Mouse (Mus musculus) retina, adult 2 months (tissue): ENCODE results near the gene Sp6.

Source experiments
- DNase-seq: peaks from one replicate; pipeline ENCODE4 v3.0.0-alpha.2; 2012; ENCODE audit warnings: low read depth, low spot score

The Sp6 gene

DNA sequence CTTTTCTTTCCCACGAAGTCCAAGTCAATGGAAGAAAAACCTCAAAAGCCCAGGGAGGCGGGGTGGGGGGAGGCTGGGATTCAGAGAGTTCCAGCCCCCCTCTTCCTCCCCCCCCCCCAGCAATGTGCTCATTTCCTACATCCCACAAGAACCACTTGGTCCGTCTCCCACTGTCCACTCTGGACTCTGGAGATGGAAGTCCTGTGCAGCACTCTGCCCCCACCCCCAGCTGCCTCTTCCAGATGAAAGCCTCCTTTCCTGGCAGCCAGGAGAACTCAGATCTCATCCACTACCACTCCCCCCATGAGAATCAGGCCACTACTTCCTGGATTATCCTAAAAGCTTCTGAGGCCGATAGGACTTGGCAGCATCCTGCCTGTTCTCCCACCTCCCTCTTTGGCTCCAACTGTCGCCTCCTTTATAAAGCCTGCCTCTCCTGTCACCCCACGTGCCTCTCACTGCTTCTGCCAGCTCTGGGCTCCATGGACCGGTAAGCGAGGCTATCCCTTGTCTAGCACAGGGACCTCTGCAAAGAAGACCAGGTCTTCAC lies at the start of gene Sp6:
Gene Sp6 (plus strand): TSS at position 274 of the 550 bp plus-strand sequence.
- no peak for DNase-seq

DNA sequence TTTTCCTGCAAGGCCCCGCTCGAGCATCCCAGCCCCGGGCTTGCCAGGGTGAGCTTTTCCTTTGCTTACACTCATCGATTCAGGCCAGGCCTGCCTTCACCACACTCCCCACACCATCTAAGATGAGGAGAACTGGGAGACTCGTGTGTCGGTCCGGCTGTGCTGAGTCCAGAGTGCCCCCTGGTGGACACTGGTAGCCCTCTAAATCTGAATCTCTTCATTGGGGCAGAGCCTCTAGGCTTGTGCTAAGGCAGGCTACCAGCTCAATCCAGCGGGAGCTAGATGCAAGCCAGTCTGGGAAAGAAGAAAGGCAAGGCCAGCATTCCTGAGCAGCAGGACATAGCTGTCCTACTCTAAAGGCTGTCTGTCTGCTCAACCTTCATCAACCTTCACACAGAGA lies 49.6 kb upstream of the Sp6 start:
- peak; percentile 64 for DNase-seq

DNA sequence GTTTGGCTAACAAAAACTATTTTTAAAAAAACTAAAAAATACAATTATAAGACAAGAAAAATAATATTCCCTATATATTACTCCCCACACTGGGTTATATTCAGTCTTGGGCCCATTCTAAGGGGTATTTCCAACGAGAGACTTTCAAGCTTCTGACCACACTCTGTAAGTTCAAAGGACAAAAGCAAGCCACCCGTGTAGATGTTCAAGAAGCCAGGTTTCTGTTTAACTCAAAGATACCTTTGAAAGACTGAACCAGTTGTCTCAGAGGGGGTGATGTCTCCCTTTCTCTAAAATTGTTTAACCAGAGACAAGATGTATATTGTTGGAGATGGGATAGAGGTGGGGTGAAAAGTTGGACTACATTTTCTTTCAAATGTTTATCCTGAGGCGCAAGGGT lies 47.0 kb upstream of the Sp6 start:
- DNase-seq = no peak

DNA sequence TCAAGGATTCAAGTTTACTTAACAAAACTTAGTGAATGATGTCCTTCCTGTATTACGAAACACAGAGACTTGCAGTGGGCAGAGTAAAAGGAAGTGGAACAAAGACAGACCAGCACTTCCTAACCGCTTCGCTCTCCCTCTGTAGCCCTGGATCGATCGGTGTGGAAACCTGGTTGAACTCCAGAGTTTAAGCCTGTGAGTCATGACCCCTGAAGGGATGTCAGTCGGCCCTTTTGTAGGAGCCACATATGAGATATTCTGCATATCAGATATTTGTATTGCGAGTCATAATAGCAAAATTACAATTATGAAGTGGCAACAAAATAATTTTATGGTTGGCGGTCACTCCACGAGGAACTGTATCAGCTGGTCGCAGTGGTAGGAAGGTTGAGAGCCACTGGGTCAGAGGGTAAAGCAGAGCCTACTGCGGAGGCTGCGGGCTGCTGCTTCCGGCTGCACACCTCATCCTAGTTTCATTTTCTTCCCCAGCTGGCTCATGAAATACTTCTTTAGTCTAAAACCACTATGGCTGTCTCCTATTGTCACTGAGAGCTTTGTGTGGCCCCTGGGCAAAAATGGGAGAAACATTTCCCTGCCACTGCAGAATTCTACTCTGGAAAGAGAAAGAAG lies 46.2 kb upstream of the Sp6 start:
- DNase-seq = no peak

DNA sequence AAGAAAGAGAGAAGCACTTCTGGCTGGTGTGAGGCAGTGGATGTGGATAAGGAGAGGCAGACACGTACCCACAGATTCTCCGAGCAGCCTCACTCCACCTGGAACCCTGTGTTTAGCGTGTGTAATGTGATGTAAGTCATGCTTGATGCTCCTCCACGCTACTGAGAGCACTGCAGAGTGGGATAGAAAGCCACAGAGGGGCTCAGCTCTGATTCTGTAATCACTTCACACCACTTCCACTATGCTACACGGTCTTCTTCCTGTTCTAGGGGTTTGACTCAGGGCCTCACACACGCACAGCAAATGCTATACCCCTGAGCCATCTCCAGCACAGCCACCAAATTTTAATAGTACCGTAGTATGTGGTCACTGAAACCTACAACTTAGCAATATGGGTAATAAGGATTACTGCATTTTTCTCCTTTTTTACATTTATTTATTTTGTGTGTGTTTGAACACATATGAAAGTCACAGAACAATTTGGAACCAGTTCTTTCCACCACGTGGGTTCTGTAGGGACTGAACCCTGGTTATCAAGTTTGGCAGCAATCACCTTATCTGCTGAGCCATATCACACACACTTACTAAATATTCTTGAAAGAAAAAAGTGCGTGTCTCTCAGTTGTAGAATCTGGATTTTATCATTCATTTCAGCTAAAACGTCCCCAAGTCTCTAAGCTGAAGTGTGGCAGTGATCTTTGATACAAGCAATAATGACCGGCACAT lies 45.5 kb upstream of the Sp6 start:
- no peak for DNase-seq

DNA sequence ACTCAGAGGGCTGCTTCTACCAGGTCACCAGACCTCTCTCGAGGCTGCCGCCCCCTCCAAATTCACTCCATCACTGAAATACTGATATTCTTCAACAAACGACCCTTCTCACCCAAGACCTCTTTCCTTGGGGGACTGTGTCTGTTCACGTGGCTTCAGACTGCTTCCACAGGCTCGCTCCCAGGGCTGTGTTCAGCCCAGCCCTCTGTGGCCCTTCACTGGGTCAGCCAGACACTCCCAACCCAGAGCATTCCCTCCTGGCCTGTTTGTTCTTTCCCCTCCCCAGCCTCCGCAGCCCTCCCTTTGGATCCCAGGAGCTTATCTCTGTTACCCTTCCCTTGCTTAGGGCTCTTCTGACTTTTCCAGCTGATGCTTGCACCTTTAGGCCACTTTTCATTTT lies 44.7 kb upstream of the Sp6 start:
- DNase-seq = no peak

DNA sequence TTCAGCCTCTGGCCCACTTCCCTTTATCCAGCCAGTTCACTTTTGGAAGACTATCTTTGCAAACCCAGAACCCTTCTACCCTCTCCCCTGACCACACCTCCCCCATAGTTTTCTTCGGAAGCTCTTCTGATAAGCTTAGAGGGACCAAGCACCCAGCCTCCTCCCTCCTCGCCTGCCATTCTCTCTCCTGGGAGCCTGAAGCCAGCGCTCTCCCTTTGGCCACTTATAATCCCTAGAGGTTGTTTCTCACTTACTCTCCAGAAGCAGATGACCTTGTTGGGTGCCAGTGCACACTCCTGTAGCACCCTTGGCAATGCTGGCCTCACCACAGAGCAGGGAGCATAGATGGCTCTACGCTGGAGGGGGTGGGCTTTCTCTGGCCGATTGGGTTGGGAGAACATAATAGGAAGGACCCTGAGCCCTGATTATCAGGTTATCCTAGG lies 43.9 kb upstream of the Sp6 start:
- no peak for DNase-seq

DNA sequence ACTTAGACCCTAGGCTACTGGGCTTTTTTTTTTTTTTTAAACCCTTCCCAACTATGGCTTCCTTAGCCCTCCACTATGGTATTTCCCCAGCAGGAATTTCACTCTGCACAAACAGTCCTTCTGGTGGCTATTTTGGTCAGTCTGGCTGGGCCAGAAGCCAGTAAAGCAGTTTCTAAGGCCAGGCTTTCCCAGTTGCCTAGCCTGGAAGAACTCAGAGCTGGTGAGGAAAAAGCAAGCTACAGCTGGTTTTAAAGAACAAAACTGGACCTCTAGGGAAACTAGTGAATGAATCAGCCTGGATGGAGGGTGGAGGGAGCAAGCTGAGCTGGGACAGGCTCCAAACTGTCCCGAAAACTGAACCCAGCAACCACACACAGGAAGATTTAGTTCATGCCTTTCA lies 43.4 kb upstream of the Sp6 start:
- DNase-seq = no peak

DNA sequence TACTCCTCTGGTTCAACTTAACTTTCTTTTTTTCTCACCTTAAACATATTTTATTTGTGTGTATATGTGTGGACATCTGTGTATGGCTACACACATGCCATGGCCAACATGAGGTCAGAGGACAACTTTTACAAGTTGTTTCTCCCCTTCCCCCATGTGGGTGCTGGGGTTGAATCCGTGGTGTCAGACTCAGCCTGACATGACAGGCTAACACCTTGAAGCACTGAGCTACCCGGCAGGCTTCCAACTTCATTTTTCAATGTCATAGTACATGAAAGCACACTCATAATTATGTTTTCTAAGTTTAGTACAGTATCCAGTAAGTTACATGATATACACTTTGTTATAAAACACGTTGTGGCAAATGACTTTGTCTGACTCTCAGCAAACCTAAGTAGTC lies 42.9 kb upstream of the Sp6 start:
- no peak for DNase-seq

DNA sequence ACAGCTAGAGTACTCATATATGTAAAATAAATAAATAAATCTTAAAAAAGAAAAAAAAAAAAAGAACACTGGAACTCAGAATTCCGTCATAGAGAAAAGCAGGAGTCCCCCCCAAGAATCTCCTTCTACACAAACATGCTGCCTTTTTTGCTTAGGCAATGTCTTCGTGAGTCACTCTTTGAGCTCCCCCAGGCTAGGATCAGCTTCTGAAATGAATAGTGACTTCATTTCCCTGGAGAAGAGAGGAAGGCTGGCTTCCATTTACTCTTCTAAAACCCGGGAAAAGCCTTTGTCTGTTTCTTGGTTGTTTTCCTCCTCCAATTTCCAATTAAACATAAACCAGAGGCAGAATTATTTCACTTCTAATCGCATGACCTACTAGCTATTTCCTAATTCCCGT lies 40.3 kb upstream of the Sp6 start:
- DNase-seq = no peak

DNA sequence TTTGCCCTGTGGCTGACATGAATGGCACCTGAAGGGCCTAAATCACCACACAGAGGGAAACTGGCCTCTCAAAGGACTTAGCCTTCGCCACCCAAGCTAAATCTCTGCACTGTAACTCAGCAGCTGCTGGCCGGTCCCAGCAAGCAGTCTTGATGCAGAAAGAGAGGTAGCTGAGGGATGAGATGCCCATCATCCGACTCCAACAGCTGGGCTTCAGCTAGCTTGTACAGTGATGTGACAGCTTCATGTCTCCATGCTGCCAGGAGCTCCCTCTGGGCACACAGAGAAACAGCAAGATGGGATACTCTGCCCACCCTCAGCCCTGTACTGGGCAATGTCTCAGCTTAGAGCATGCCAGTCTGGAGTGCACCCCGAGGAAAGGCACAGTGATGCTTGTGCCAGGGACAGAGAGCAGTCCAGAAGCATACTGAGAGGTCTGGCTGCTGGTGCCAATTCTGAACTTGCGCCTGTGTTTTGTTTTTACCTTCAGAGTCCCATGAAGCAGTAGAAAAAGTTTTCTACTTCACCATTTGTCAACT lies 39.7 kb upstream of the Sp6 start:
- DNase-seq = no peak

DNA sequence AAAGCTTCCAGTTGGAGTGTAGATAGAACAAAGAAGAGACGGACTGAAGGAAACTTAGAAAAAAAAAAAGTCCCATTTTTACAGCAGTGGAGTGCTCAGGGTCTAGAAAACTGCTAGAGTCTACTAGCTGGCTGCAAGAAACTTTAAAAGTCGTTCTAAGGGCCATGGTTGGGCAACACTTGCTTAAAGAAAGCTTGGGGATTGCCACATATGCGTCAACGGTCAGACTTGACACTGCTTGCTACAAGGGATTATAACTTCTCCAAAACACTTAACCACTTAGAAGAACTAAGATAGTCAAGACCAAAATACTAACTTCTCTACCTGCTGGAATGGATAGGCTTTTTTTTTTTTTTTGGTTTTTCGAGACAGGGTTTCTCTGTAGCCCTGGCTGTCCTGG lies 38.4 kb upstream of the Sp6 start:
- no peak for DNase-seq

DNA sequence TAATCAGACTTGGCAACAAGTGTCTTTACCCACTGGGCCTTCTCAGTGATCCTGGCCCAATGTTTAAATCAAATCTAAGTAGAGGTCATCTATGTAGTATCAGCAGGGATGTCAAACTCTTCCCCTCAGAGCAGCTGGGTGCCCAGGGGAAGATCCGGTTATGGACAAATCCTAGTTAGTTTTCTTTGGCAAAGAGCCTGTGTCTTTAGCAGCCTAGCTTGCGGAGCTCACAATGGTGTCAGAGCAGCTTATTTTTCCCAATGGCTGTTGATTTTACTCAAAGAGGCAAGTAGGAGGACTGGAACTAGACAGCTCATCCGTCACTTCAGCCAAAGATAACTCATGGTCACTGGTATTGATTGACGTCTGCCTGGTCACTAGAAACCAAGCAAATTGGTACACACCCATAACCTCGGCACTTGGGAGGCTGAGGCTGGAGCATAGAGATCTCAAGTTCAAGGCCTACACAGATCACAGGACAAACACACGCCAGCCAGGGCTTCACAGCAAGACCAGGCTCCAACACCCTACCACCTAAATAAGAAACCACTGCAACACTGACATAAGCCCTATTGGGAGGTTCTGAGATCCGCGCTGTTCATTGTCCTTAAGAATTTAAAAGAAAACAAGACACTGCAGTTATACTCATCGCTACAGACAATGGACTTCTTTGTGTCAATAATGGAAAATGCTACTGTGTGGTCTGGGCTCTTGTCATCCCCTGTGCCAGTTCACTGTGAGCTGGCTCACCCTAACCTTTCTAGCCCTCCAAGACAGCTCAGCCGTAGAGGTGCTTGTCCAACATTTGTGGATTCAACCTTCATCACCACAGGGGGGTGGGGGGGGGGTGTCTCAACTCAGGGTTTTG lies 37.4 kb upstream of the Sp6 start:
- no peak for DNase-seq

DNA sequence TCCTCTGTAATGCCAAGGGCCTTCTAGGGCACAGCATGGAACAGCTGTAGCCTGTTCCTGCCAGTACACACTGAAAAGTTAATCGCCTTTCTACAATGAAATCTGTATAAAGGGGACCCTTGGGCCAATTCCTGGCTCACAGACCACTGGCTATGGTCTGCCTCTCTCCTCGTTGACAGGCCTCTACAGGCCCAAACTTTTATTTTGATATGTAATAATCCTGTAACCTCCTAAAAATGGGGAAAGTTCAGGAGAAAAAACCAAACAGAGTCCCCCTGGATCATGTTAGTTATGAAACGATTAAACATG lies 36.9 kb upstream of the Sp6 start:
- DNase-seq = no peak

DNA sequence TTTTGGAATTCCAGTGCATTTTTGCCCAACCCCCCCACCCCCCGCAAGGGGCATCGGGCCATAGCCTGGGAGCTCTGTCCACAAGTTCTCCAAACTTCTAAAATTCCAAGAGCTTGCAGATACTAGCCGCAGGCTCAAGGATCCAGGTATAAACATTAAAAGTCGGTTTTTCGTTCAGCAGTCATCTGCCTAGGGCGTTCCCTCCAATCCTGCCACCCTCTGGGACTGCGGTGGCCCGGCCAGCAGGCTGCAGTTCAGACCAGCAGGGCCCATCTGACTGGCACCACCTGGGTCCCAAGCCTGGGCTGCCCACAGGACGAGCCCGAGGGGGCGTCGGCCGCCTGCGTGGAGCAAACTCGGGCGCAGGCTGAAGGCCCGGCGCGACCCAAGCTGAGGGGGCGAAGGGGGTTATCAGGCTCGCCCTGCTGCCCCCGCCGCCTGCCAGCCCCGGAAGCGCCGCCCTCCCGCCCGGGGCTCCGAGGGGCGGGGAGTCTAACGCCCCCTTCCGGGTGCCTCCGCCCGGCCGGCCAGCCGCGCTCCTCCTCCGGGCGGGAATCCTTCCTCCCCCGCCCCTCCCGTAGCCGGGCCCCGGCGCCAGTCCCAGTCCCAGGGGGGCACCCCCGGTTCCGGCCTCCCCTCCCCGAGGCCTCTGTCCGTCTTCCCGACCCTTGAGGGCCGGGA lies 36.1 kb upstream of the Sp6 start:
- DNase-seq = peak; percentile 76

DNA sequence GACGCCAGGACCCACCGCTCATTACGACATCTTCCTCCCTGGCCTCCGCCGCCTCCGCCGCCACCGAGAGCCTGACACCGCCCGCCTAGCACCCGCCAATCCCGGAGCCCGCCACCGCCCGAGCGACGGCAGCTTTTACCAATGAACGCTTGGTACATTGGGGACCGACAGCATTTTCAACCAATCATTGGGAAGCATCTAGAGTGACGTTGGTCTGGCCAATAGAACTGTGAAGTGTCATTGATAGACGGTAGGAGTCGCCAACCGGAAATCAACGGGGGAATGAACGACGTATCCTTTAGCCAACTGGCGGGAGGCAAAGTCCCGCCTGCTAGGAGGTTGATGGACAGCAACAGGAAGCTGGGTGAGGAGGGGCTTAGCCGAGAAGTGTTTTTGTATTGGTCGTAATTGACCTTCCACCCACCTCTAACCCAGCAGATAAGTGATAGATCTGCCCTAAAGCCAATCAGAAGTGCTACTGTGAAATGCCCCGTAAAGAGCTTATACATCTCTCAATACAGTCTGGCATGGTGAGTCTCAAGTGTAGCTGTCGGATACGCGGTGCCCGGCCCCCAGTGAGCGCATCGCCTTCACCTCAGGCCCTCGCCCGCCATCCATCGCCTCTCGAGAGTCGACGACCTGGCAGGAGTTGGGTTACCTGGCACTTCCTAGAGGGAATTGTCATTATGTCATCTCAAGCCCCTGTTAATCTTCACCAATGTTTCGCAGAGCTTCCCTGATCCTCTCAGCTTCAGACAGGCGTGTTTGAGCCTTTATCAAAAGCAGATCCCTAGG lies 35.4 kb upstream of the Sp6 start:
- DNase-seq = peak; percentile 100

DNA sequence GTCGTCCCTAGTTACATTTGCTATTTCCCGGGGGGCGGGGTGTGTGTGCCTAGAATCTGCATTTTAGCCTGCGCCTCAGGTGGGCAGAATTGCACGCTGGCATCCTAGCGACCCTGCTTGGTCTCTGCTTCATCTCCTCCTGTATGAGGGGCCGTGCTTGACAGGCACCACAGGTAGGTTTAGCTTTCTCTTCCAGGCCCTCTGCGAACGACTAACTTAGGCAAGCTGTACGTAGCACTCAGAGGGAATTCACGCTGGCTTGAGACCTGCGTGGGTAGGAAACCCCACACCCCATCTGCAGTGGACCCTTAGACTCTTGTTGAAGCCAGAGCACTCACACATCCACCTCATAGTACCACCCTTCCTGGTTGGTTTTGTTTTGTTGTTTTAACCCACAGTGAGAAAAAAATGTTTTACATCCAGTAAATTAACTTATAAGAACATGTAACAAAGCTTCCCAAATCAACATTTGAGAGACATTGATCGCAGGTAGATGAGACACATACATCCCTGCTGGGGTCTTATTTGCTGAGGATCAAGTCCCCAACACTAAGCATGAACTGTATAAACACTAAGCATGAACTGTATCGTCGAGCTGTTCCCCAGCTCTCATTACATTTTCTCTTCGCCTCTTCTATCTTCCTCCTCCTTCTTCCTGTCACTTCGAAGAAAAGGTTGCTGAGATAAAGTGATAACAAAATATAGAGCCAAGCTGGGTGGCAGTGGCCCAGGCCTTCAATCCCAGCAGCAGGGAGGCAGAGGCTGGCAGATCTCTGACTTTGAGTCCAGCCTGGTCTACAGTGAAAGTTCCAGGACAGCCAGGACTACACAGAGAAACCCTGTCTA lies 34.6 kb upstream of the Sp6 start:
- DNase-seq = no peak

DNA sequence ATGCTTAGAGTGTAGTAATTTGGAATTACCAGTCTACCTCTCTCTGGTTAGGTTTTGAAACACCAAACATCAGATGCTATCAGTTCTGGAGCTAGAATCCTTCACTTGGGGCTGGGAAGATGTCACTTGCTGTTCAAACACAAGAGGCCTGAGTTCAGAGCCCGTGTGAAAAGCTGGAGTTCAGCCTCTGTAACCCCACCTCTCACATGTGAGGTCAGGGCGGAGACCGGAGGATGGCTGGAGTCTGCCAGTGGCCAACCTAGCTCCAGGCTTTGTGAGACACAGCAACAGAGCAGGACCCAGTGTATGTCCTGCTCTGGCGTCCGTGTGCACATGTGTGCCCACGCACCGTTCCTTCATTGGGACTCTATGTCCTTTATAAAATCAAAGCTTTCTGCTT lies 33.9 kb upstream of the Sp6 start:
- DNase-seq = no peak

DNA sequence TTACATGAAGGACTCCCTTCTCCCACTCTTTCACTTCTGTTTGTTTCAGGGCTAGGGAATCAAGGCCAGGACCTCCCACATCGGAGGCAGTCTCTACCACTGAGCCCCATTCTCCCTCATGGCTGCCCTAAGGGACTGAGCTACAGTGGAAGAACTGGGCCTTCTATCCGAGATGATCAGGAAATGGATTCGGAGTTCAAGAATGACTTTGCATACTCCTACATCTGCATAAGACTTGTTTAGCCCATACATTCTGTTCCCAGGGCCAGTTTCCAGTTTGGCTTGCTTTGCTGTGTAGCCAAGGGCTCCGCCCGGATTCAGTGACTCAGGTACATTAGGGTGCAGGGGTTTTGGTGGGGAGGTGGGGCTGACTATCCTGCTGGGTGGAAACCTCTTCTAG lies 33.2 kb upstream of the Sp6 start:
- no peak for DNase-seq

DNA sequence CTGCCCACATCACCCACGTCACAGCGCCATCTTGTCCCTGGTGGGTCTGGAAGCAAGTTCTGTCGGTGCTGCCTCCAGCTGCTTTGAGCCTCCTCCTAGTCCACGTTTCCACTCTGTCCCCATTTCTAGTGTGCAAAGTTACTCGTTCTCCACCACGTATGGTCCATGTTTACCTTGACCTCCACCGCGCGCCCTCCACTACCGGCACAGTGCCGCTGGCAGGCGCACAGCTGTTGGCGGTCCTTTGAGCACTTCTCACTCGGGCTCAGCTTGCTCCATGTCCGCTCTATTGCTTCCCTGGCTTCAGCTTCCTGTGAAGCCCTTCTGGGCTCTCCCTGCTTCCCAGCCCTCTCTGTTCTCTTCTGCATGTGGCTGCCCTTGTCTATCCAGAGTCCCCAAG lies 31.7 kb upstream of the Sp6 start:
- no peak for DNase-seq
